Mouse (Mus musculus) kidney, embryonic 14.5 days (tissue): Measurements from ENCODE around the gene Ctf2. TPM values are rescaled to one million over a fixed set of nuclear protein-coding genes. Genes with fewer than 3 reads are reported as not detected.
"Not testable (repeated sequence)": the region's sequence is repeated elsewhere in the genome, so short reads cannot be mapped to it uniquely, and the experiment has no call there.

Source experiments
- ATAC-seq: fragments of 200-750 bp; cut with Nextera tagmentation; 2 replicates; pipeline ENCODE4 v1.8.0; 2017; ENCODE audit warnings: moderate number of reproducible peaks, mild to moderate bottlenecking, moderate TSS enrichment, moderate library complexity; ENCODE audit not compliant: low FRiP score, low TSS enrichment
- H3K27ac ChIP-seq: fragments of 300-500 bp; sonication (generic); 2 replicates; pipeline ENCODE4 v1.5.1; 2014; ENCODE audit warnings: low read depth, mild to moderate bottlenecking, low read length, moderate library complexity, mixed read lengths
- H3K27me3 ChIP-seq: fragments of 300-500 bp; sonication (generic); 2 replicates; pipeline ENCODE4 v1.6.1; 2014; ENCODE audit warnings: mild to moderate bottlenecking, low read length; ENCODE audit not compliant: control insufficient read depth, insufficient read depth
- H3K36me3 ChIP-seq: fragments of 300-500 bp; sonication (generic); 2 replicates; pipeline ENCODE4 v1.6.1; 2014; ENCODE audit warnings: low read length, mixed read lengths; ENCODE audit not compliant: control insufficient read depth, insufficient read depth
- H3K4me1 ChIP-seq: fragments of 300-500 bp; sonication (generic); 2 replicates; pipeline ENCODE4 v1.6.1; 2014; ENCODE audit warnings: low read length, mixed read lengths; ENCODE audit not compliant: control insufficient read depth, insufficient read depth
- H3K4me2 ChIP-seq: fragments of 300-500 bp; sonication (generic); replicated peaks from 2 replicates; pipeline ENCODE4 v1.6.1; 2014; ENCODE audit warnings: low read depth, mild to moderate bottlenecking, low read length
- H3K4me3 ChIP-seq: fragments of 300-500 bp; sonication (generic); 2 replicates; pipeline ENCODE4 v1.5.1; 2014; ENCODE audit warnings: mild to moderate bottlenecking, low read length
- H3K9ac ChIP-seq: fragments of 300-500 bp; sonication (generic); 2 replicates; pipeline ENCODE4 v1.6.1; 2014; ENCODE audit warnings: low read depth, mild to moderate bottlenecking, low read length, moderate library complexity
- H3K9me3 ChIP-seq: fragments of 300-500 bp; sonication (generic); 2 replicates; pipeline ENCODE4 v1.6.1; 2016; ENCODE audit warnings: low read length; ENCODE audit not compliant: control insufficient read depth
- WGBS: fragments of 180-500 bp; shearing (Covaris S2); extraction: QIAGEN DNeasy Blood & Tissue Kit; methylation state at CpG from one replicate; pipeline ENCODE4 v1.1.7; 2014; 5-methylcytosine and 5-hydroxymethylcytosine counted together
- polyA plus RNA-seq: library from polyadenylated mRNA; unstranded; fragments of >200 nt; fragmentation: Nextera tagmentation; extraction: Ambion mirVana; gene quantifications from 2 replicates; pipeline ENCODE4 v1.2.1, GENCODE M21; 2014

Gene Ctf2
- 0.43 and 0.55 TPM in 2 replicates for polyA plus RNA-seq

DNA sequence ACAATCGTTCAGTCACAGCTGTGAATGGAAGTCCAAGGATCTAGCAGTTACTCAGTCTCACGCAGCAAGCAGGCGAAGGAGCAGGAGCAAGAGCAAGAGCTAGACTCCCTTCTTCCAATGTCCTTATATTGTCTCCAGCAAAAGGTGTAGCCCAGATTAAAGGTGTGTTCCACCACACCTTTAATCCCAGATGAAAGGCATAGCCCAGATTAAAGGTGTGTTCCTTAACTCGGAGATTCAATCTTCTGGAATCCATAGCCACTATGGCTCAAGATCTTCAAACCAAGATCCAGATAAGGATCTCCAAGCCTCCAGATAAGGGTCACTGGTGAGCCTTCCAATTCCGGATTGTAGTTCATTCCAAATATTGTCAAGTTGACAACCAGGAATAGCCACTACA, at the start of gene Ctf2:
TSS of gene Ctf2 (minus strand) at position 101 of the 400 bp plus-strand sequence.
- not testable (repeated sequence) for H3K9ac ChIP-seq, H3K9me3 ChIP-seq, H3K27me3 ChIP-seq, H3K4me2 ChIP-seq, H3K36me3 ChIP-seq, H3K4me3 ChIP-seq, H3K4me1 ChIP-seq, ATAC-seq, H3K27ac ChIP-seq
- no CpG with 5 or more reads among the region's 5 CpGs for WGBS

GRCm38 (mm10) chr7:127778350-127778749, 46.4 kb upstream of the Ctf2 start:
- Histone ChIP-seq H3K36me3 (peaks cover 50% of the 10 kb centered on the region), H3K4me1 (peaks cover 12% of the 10 kb centered on the region), H3K27me3 (no peaks in the 10 kb centered on the region), H3K9me3 (no peaks in the 10 kb centered on the region), H3K27ac (no peak overlapping the region), H3K4me3 (peak overlapping the region; percentile 96), H3K9ac (peak overlapping the region; percentile 96), H3K4me2 (peak overlapping the region; percentile 82)
- ATAC-seq, result no peak
- WGBS, result 78% methylated on average over 4 of the region's 4 CpGs

DNA sequence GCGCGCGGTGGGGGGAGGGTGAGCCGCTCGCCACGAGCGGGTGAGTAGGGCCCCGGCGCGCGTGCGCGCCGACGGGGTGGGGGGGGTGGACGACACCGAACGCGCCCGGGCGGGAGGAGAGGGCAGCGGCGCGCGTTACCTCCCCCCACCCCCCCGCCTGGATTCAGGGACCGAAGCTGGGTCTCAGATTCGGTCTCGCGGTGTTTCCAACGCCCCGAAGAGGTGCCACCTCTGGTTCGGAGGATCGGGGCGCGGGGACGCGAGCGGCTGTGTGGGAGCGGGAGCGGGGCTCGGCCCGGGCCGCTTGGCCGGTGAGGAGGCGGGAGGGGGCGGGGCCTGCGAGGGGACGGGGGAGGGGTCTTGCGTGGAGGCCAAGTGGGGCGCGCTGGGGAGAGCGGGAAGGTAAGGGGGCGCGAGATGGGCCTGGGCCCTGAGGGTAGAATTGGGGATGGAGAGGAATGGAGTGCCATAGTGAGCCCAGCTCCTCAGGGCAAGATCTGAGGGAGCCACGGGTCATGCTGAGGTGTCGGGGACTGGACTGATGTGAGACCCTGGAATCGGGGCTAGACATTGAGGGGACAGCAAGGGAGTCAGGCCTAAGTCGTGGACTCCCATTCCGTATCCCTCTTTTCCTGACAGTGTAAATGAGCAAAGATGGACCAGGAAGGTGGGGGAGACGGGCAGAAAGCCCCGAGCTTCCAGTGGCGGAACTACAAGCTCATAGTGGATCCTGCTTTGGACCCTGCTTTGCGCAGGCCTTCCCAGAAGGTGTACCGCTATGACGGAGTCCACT, 45.7 kb upstream of the Ctf2 start:
- Histone ChIP-seq H3K4me1 (peaks cover 12% of the 10 kb centered on the region), H3K9me3 (no peaks in the 10 kb centered on the region), H3K4me3 (peak overlapping the region; percentile 96), H3K4me2 (peak overlapping the region; percentile 82), H3K36me3 (peaks cover 44% of the 10 kb centered on the region), H3K27me3 (no peaks in the 10 kb centered on the region), H3K9ac (peak overlapping the region; percentile 96), H3K27ac (peak overlapping the region; percentile 95)
- WGBS, result 2% methylated on average over 63 of the region's 66 CpGs
- peak; percentile 59 for ATAC-seq

DNA sequence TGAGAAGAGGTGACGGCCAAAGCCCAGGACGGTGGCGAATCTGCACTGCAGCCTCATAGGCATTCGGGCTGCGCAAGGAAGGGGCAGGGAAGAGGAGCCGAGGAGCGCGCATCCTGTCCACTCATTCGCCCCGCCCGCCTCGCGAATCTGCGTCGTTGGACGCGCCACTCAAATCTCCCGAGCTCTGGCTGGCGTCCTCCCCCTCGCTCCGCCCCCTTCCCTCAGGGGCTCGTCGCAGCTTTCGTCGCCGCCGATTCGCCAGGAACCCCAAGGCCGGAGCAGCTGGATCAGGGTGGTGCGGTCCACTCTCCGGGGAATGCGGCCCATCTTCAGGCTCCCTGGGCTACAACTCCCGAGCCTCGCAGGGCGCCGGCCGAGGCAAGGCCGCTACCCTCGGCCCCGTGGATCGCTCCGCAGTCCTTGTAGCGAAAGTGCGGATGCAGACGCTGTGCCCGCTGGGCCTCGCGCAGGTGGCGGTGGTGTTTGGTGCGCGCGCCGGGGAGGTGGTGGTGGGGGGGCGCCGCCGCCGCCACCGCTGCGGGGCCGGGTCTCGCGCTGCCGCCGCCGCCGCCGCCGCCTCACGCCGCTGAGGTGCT, 45.0 kb upstream of the Ctf2 start:
- Histone ChIP-seq H3K4me1 (peaks cover 12% of the 10 kb centered on the region), H3K4me3 (peak overlapping the region; percentile 96), H3K36me3 (peaks cover 37% of the 10 kb centered on the region), H3K9ac (peak overlapping the region; percentile 96), H3K27me3 (no peaks in the 10 kb centered on the region), H3K9me3 (no peaks in the 10 kb centered on the region), H3K27ac (peak overlapping the region; percentile 95), H3K4me2 (peak overlapping the region; percentile 82)
- WGBS, result under 1% methylated on average over 48 of the region's 70 CpGs
- peak; percentile 91 for ATAC-seq

DNA sequence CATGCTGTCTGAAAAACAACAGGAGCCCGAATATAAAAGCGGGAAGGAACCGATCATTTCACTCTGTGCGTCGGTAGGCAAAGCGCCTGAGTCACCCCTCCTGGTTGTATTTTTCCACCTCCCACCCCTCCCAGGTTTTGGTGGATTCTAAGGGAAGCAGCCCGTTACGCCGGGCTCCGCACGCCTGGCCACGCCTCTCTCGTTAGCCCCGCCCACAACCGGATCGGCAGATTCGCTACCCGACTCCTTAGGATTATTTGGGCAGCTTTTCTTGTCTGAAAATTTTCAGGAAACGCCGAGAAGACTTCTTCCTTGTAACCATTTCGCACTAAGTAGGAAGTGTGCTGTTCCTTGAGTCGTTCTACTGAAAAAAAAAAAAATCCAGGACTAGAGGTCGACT, 44.5 kb upstream of the Ctf2 start, which contains the start of gene Setd1a:
TSS of gene Setd1a (plus strand) at position 245 of the 400 bp plus-strand sequence.
- Histone ChIP-seq H3K4me3 (peak within 1 kb of the TSS; percentile 96), H3K27me3 (no peaks in the 10 kb centered on the region), H3K27ac (peak within 1 kb of the TSS; percentile 95), H3K9me3 (no peaks in the 10 kb centered on the region), H3K4me2 (peak within 1 kb of the TSS; percentile 82), H3K4me1 (peaks cover 12% of the 10 kb centered on the region), H3K9ac (peak within 1 kb of the TSS; percentile 96), H3K36me3 (peaks cover 32% of the 10 kb centered on the region)
- ATAC-seq, result peak; percentile 47
- under 1% methylated on average over 23 of the region's 23 CpGs for WGBS

- peaks cover 26% of the 10 kb centered on the region for H3K36me3 ChIP-seq
- WGBS, result 81% methylated on average over 7 of the region's 7 CpGs
- not testable (repeated sequence) for H3K27me3 ChIP-seq, ATAC-seq, H3K9me3 ChIP-seq
- H3K27ac ChIP-seq, result peak overlapping the region; percentile 95; the same call in 1 of the 2 replicates
- H3K4me3 ChIP-seq, result peak overlapping the region; percentile 96
- peak overlapping the region; percentile 82 for H3K4me2 ChIP-seq
- peak overlapping the region; percentile 96 for H3K9ac ChIP-seq
- H3K4me1 ChIP-seq, result peaks cover 17% of the 10 kb centered on the region
These were observed 43.9 kb upstream of the Ctf2 start for GRCm38 (mm10) chr7:127775837-127776236.

DNA sequence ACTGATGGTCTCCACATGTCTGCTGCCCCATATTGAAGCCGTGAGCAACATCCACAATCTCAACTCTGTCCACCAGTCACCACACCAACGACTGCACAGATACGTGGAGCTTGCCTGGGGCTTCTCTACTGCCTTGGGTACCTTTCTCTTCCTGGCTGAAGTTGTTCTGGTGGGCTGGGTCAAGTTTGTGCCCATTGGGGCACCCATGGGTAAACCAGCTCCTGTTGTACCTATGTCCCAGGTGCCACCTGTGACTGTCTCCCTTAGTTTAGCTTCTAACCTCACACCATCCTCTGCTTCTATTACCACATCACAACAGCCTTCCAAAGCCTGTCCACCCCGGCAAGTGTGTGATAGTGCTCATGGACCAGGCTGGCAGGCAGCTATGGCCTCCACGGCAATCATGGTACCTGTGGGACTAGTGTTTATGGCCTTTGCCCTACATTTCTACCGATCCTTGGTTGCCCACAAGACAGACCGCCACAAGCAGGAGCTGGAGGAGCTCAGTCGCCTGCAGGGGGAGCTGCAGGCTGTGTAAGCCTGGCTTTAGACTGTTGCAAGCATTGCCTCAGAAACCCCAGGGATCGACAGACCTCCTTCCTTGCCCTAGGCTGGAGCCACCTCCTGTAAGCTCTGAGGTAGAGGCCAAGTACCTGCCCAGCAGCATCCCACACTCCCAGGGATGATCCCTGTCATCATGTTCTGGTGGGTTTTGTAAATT, 41.9 kb upstream of the Ctf2 start:
- WGBS, result 38% methylated on average over 9 of the region's 9 CpGs
- Histone ChIP-seq H3K36me3 (peaks cover 6% of the 10 kb centered on the region; the same call in 1 of the 2 replicates), H3K9ac (no peak overlapping the region), H3K4me3 (no peak overlapping the region), H3K27me3 (no peaks in the 10 kb centered on the region), H3K9me3 (no peaks in the 10 kb centered on the region), H3K4me1 (peaks cover 21% of the 10 kb centered on the region), H3K27ac (no peak overlapping the region), H3K4me2 (no peak overlapping the region; the same call in 1 of the 2 replicates)
- no peak for ATAC-seq

DNA sequence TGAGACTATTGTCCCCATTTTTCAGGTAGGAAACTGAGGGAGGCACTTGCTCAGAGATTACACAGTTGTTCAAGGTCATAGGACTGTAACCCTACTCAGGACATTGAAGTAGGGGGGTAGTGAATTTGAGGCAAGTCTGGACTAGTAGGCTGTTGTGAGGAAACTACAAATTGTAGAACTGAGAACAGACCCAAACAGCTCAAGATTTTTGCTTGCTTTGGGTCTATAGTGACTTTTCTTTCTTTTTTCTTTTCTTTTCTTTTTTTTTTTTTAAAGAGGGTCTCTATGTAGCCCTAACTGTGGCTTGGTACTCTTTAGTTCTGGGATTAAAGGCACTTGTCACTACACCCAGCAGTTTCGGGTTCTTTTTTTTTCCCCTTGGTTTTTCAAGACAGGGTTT, 40.6 kb upstream of the Ctf2 start:
- WGBS, result 90% methylated on average over 1 of the region's 1 CpGs
- Histone ChIP-seq H3K4me2 (no peak overlapping the region), H3K4me3 (no peak overlapping the region), H3K27me3 (no peaks in the 10 kb centered on the region), H3K36me3 (peaks cover 7% of the 10 kb centered on the region), H3K27ac (no peak overlapping the region), H3K4me1 (peaks cover 16% of the 10 kb centered on the region), H3K9me3 (no peaks in the 10 kb centered on the region), H3K9ac (no peak overlapping the region)
- ATAC-seq, result no peak
